Mouse (Mus musculus): Measurements from ENCODE around the gene Cpsf7.

Cpsf7 gene

DNA sequence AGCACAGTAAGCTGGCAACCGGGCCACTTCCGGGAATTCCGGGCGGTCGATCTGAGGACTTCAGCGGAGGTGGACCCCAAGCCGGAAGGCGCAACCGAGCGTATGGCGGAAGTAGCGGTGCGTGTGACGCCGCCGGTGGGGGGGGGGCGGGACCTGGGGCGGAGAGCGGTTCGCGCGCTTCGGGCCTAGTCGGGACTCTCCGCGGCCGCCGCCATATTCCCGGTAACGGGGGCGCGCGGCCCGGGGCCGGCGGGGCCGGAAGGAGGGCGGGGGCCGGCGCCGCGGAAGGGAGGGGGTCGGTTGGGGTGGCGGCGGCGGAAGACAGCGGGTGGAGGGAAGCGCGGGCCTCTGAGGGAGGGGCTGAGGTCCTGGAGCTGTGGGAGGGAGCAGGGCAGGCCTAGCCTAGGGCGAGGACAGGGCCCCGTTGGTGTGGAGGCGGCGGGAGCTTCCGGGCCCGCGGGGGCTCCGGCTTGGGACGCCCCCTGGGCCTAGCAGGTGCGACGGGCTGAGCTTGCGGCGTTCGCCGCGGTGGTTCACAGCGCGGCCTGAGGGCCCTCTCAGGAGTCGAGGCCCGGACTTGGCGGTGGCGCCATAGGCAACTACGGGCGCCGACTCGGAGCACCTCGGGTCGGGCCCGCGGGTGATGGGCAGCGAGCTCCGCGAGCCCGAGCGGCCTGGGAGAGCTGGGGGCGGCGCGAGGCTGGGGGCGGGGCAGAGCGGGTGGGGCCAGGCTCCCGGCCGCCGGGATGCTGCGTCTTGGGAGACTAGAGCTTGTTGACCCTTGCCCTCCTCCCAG is at the start of gene Cpsf7:
Gene Cpsf7 (plus strand): TSS at position 161 of the 796 bp plus-strand sequence.
- in situ Hi-C loops (cut with MboI; ENCODE audit: low pct_unique_long_range_greater_than_20kb in 1 of 2, low sequenced_read_pairs in 2 of 2, unreplicated experiment in 1 of 2), result no loop called here

DNA sequence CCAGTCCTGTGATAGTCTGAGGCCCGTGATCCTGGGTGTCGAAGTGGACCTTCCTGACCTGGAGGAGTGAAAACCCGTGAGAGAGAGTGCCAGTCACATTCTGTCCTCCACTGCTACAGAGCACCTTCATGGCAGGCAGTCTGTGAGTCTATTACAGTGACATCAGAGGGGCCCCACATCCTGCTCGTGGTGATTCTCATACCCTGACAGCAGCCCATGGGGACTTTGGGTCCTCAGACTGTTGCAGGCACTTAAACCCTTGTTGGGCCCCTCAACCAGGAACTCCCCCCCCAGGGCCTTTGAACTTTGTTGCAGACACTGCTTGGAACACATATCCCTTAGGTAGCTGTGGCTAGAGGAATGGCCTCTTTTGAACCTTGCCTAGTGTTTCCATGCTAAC is 45.5 kb upstream of the Cpsf7 start:
- in situ Hi-C loops (cut with MboI; ENCODE audit: low pct_unique_long_range_greater_than_20kb in 1 of 2, low sequenced_read_pairs in 2 of 2, unreplicated experiment in 1 of 2), result no loop called here

DNA sequence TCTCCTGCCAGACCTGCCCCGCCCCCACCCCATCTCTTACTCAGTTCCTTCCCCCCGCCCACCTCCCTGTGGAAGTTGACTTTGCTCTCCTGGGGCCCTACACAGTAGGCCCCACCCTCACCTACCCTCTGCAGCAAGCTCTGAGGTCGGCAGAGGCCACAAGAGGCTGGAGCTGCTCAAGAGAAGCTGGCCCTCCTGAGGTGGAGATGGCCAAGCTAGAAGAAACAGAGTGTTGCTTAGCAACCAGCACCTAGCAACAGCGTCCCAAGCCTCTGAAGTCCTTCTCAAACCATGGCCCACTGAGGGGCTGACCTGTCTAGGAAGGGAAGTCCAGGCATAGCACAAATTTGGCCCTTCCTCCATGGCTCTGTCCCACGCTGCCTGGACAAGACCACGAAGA is 42.4 kb upstream of the Cpsf7 start, which contains the start of gene Ppp1r32:
Gene Ppp1r32 (minus strand): TSS at position 226 of the 400 bp plus-strand sequence.
- in situ Hi-C loops (cut with MboI; ENCODE audit: low pct_unique_long_range_greater_than_20kb in 1 of 2, low sequenced_read_pairs in 2 of 2, unreplicated experiment in 1 of 2), result loop anchor here in 1 of 2 experiments (10.0 kb wide), 1 partner anchor 148 kb away; no protein-coding TSS in a partner anchor

GRCm38 (mm10) chr19:10486264-10486738 is 38.8 kb upstream of the Cpsf7 start:
- in situ Hi-C loops (cut with MboI; ENCODE audit: low pct_unique_long_range_greater_than_20kb in 1 of 2, low sequenced_read_pairs in 2 of 2, unreplicated experiment in 1 of 2), result loop anchor here in 1 of 2 experiments (5.0 to 10.0 kb wide), 3 partner anchors 34 to 229 kb away; no protein-coding TSS in a partner anchor

- in situ Hi-C loops (cut with MboI; ENCODE audit: low pct_unique_long_range_greater_than_20kb in 1 of 2, low sequenced_read_pairs in 2 of 2, unreplicated experiment in 1 of 2), result loop anchor here in 1 of 2 experiments (10.0 kb wide), 1 partner anchor 171 kb away; no protein-coding TSS in a partner anchor
Measured at GRCm38 (mm10) chr19:10495670-10496069, 29.4 kb upstream of the Cpsf7 start.

GRCm38 (mm10) chr19:10496976-10497375 is 28.1 kb upstream of the Cpsf7 start:
- in situ Hi-C loops (cut with MboI; ENCODE audit: low pct_unique_long_range_greater_than_20kb in 1 of 2, low sequenced_read_pairs in 2 of 2, unreplicated experiment in 1 of 2), result loop anchor here in 1 of 2 experiments (10.0 kb wide), 1 partner anchor 172 kb away; no protein-coding TSS in a partner anchor

GRCm38 (mm10) chr19:10497512-10498160 is 27.4 kb upstream of the Cpsf7 start:
- in situ Hi-C loops (cut with MboI; ENCODE audit: low pct_unique_long_range_greater_than_20kb in 1 of 2, low sequenced_read_pairs in 2 of 2, unreplicated experiment in 1 of 2), result loop anchor here in 1 of 2 experiments (10.0 kb wide), 1 partner anchor 173 kb away; no protein-coding TSS in a partner anchor

DNA sequence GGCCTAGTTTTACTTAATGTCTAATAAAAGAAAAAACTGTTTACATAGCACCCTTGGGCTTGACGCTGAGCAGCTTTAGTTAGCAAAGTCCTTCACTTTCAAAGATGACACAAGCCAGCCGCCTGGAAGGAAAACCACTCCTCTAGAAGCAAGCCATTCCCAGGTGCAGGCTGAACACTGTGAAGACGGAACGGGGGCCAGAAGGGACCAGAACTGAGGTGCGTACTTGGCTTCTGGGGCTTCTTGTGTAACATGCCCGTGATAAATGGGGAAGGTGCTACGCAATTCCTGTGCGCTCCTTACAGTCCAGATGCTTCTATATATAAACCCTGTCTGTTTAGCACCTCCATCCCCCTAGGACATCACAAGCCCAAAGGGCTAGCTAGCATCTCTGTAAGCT is 24.5 kb upstream of the Cpsf7 start:
- in situ Hi-C loops (cut with MboI; ENCODE audit: low pct_unique_long_range_greater_than_20kb in 1 of 2, low sequenced_read_pairs in 2 of 2, unreplicated experiment in 1 of 2), result no loop called here

- in situ Hi-C loops (cut with MboI; ENCODE audit: low pct_unique_long_range_greater_than_20kb in 1 of 2, low sequenced_read_pairs in 2 of 2, unreplicated experiment in 1 of 2), result no loop called here
Measured at GRCm38 (mm10) chr19:10502571-10502970, 22.5 kb upstream of the Cpsf7 start.

GRCm38 (mm10) chr19:10510759-10511330 is 14.2 kb upstream of the Cpsf7 start:
- in situ Hi-C loops (cut with MboI; ENCODE audit: low pct_unique_long_range_greater_than_20kb in 1 of 2, low sequenced_read_pairs in 2 of 2, unreplicated experiment in 1 of 2), result no loop called here

DNA sequence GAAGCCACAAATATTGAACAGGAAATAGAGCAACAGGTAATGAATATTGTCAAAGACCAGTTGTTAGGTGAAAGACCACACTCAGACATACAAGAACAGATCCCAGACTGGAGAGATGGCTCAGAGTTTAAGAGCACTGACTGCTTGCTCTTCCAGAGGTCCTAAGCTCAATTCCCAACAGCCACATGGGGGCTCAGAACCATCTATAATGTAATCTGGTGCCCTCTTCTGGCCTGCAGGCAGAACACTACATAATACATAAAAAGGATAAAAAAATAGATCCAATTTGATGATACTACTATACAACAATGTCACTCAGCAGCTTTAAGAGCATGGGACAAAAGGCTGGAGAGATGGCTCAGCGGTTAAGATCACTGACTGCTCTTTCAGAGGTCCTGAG is 4.7 kb upstream of the Cpsf7 start:
- in situ Hi-C loops (cut with MboI; ENCODE audit: low pct_unique_long_range_greater_than_20kb in 1 of 2, low sequenced_read_pairs in 2 of 2, unreplicated experiment in 1 of 2), result no loop called here

DNA sequence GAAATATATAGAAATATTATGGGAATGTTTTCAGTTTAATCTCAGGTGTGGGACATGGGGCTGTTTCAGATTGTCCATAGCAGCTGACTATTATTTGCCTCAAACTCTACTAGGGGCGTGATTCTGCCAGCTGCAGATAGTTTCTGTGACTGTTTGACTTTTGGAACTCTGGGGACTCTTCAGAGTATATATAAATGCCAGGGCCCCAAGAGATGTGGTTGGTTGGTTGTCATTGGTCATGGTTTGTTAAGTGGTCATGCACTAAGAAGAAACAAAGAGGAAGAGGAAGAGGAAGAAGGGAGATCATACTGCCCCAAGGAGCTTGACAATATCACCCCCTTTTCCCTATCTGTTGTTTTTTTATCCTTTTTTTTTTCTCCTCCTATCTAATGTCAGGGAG is 3.1 kb upstream of the Cpsf7 start:
- in situ Hi-C loops (cut with MboI; ENCODE audit: low pct_unique_long_range_greater_than_20kb in 1 of 2, low sequenced_read_pairs in 2 of 2, unreplicated experiment in 1 of 2), result no loop called here

DNA sequence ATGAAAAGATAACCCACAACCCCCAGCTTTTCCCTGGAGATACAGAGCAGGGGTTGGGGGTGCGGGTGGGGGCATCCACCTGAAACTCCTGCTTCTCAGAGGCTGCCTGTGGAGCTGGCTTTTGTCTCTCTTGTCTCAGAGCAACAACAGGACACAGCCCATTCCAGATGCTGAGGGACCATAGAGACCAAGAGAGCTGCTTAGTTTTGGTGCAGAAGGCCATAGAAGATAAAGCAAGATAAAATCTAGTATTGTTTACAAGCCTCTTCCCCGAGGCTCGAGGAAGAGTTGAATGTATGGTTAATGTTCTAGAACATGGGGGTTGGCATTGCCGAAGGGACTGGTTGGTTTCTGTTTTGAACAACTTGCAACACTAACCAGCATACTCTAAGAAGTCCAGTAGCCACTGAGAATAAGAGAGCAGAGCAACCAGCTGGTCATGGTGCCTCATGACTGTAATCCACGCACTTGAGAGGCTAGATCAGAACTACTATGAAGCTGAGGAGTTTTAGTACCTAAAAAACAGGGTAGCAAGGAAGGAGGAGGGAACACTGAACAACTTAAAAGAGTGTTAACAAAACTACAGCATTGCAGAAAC is 1.5 kb upstream of the Cpsf7 start:
- in situ Hi-C loops (cut with MboI; ENCODE audit: low pct_unique_long_range_greater_than_20kb in 1 of 2, low sequenced_read_pairs in 2 of 2, unreplicated experiment in 1 of 2), result no loop called here

- in situ Hi-C loops (cut with MboI; ENCODE audit: low pct_unique_long_range_greater_than_20kb in 1 of 2, low sequenced_read_pairs in 2 of 2, unreplicated experiment in 1 of 2), result no loop called here
Measured at GRCm38 (mm10) chr19:10524784-10525105, 321 bp upstream of the Cpsf7 start.

DNA sequence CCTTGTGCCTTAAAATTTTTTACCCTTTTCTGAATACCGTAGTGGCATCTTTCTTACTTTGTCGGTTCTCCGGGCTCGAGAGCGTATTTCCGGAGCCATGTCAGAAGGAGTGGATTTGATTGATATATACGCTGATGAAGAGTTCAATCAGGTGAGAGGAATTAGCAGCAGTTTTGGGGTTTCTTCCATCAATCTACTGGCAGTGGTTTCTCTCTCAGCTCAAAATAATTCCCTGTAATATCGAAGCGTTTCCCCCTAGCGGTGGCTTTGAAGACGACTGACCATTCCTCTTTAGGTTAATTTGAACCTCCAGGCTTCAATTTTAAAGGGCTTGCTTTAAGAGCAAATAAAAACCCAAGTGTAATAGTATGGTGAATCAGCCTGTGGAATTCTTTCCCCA is 844 bp downstream of the Cpsf7 start, which contains the start of gene Sdhaf2:
Gene Sdhaf2 (minus strand): TSS at position 233 of the 400 bp plus-strand sequence.
- in situ Hi-C loops (cut with MboI; ENCODE audit: low pct_unique_long_range_greater_than_20kb in 1 of 2, low sequenced_read_pairs in 2 of 2, unreplicated experiment in 1 of 2), result no loop called here

- in situ Hi-C loops (cut with MboI; ENCODE audit: low pct_unique_long_range_greater_than_20kb in 1 of 2, low sequenced_read_pairs in 2 of 2, unreplicated experiment in 1 of 2), result loop anchor here in 1 of 2 experiments (5.0 kb wide), 1 partner anchor 82 kb away; no protein-coding TSS in a partner anchor
Measured at GRCm38 (mm10) chr19:10530082-10530481, 5.0 kb downstream of the Cpsf7 start.

- in situ Hi-C loops (cut with MboI; ENCODE audit: low pct_unique_long_range_greater_than_20kb in 1 of 2, low sequenced_read_pairs in 2 of 2, unreplicated experiment in 1 of 2), result no loop called here
Measured at GRCm38 (mm10) chr19:10539454-10539853, 14.4 kb downstream of the Cpsf7 start.

DNA sequence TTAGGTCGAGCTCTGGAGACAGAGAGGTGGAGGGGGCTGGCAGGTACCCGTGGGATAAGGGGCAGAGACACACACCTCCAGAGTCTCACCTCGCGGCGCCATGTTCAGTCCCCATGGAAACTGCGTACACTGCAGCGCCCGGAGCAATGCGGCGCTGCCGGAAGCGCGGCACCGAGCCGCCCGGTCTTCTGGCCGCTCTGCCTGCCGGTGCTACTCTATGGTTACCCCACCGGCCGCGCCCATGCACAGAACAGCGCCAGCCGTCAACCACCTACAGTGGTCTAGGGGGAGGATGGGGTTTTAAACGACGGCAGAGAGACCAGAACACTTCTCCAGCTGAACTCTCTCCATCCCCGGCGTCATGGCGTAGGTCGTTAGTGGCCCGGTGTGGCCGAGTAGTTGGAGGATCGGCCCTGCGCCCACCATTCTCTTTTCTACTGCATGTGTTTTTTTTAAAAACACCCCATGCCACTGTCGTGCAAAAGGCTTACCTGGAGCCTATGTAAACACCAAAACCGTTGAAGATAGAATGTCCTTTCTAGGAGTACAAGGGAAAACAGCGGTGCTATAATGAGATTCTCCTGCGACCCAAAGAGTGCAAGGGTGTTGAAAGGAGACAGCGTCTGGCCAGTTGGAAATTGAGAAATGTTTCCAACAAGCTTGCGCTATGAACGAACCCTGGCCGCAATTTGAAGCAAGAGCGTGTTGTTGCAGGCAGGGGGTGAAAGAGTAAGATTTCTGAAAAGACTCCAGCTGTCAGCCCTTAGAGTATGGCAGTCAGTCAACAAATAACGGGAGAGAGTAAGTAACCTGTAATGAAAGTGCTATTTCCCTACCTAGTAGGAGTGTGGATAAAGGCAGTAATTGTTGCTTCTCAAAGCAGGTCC is 30.8 kb downstream of the Cpsf7 start, which contains the start of gene Tmem216:
Gene Tmem216 (minus strand): TSS at position 615 of the 887 bp plus-strand sequence.
- in situ Hi-C loops (cut with MboI; ENCODE audit: low pct_unique_long_range_greater_than_20kb in 1 of 2, low sequenced_read_pairs in 2 of 2, unreplicated experiment in 1 of 2), result no loop called here
